Mouse (Mus musculus) kidney, adult 8-10 months (tissue): ENCODE results near the gene Dqx1.

Experiments
- DNase-seq, 2 experiments: peaks; one replicate each; pipeline ENCODE4 v3.0.0; 2022

The Dqx1 gene

GRCm38 (mm10) chr6:83057790-83058189 lies at the start of gene Dqx1:
Dqx1 (plus strand) TSS chr6:83057844.
- DNase-seq: peak; percentile 85 to 87

- no peak for DNase-seq
These were observed 49.0 kb upstream of the Dqx1 start for GRCm38 (mm10) chr6:83008659-83009058.

- no peak for DNase-seq
These were observed 47.6 kb upstream of the Dqx1 start for GRCm38 (mm10) chr6:83010010-83010409.

- DNase-seq: no peak
These were observed 46.4 kb upstream of the Dqx1 start for GRCm38 (mm10) chr6:83011255-83011654.

GRCm38 (mm10) chr6:83011756-83012155 lies 45.9 kb upstream of the Dqx1 start:
- no peak for DNase-seq

GRCm38 (mm10) chr6:83013444-83013843 lies 44.2 kb upstream of the Dqx1 start:
- no peak for DNase-seq

GRCm38 (mm10) chr6:83014482-83015466 lies 42.9 kb upstream of the Dqx1 start:
- no peak for DNase-seq

- no peak for DNase-seq
These were observed 41.9 kb upstream of the Dqx1 start for GRCm38 (mm10) chr6:83015749-83016148.

- no peak for DNase-seq
These were observed 40.5 kb upstream of the Dqx1 start for GRCm38 (mm10) chr6:83017190-83017589.

GRCm38 (mm10) chr6:83019044-83019443 lies 38.6 kb upstream of the Dqx1 start:
- no peak for DNase-seq

- DNase-seq: no peak
These were observed 37.5 kb upstream of the Dqx1 start for GRCm38 (mm10) chr6:83020121-83020520.

- no peak for DNase-seq
These were observed 36.6 kb upstream of the Dqx1 start for GRCm38 (mm10) chr6:83020836-83021593.

GRCm38 (mm10) chr6:83023008-83023407 lies 34.6 kb upstream of the Dqx1 start:
- no peak for DNase-seq

GRCm38 (mm10) chr6:83023786-83024185 lies 33.9 kb upstream of the Dqx1 start:
- DNase-seq: no peak

GRCm38 (mm10) chr6:83024421-83024820 lies 33.2 kb upstream of the Dqx1 start:
- DNase-seq: no peak

GRCm38 (mm10) chr6:83025221-83025620 lies 32.4 kb upstream of the Dqx1 start:
- DNase-seq: no peak

GRCm38 (mm10) chr6:83027293-83027692 lies 30.4 kb upstream of the Dqx1 start:
- no peak for DNase-seq

- DNase-seq: no peak
These were observed 29.9 kb upstream of the Dqx1 start for GRCm38 (mm10) chr6:83027706-83028105.

- no peak for DNase-seq
These were observed 27.9 kb upstream of the Dqx1 start for GRCm38 (mm10) chr6:83029777-83030176.

- DNase-seq: no peak
These were observed 26.5 kb upstream of the Dqx1 start for GRCm38 (mm10) chr6:83031111-83031510.

- no peak for DNase-seq
These were observed 25.6 kb upstream of the Dqx1 start for GRCm38 (mm10) chr6:83031921-83032590.

GRCm38 (mm10) chr6:83032769-83033191 lies 24.9 kb upstream of the Dqx1 start:
- DNase-seq: peak in 1 of 2 experiments; percentile 18
